Mouse (Mus musculus) testis, postnatal 10 days (tissue): ENCODE data around the gene Rabgap1l.

Experiments
- DNase-seq: peaks from one replicate; pipeline ENCODE4 v3.0.0; 2021; ENCODE audit warnings: low spot score

Rabgap1l gene

DNA sequence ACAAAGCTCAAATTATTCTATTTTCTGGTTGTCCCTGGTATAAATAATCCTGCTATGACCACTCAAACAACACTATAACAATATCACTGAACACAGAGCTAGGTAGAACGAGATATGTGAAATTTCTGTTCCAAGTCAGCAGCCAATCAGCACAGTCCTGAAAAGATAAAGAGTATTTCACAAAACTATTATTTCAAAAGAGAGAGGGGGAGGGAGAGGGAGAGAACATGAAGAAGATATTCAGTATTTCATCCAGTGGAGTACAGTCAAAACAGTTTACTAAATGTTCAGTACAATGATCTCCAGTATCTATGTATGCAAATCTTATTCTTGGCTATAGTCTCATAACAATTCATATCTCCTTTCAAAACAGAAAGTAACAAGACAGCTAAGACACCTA is 5.1 kb downstream of the Rabgap1l start:
- no peak for DNase-seq

- DNase-seq, result no peak
These were observed 5.8 kb downstream of the Rabgap1l start for GRCm38 (mm10) chr1:160787164-160787563.

GRCm38 (mm10) chr1:160786571-160786970 is 6.4 kb downstream of the Rabgap1l start:
- no peak for DNase-seq

GRCm38 (mm10) chr1:160785681-160786225 is 7.3 kb downstream of the Rabgap1l start:
- DNase-seq, result no peak

DNA sequence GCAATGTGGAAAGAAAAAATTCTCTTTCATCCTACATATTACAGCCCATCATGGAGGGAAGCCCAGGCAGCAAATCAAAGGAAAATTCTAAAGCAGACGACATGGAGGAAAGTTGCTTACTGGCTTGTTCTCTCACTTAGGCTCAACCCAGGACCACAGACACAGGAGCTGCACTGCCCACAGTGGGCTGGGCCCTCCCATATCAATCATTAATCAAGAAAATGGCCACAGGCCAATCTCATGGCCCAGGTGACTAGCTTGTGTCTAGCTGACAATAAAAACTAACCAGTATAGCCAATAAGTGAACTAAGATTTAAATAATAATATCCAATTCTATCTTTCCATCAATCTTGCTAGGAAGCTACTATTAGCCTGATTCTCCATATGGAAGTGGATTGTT is 8.9 kb downstream of the Rabgap1l start:
- DNase-seq, result no peak

- DNase-seq, result no peak
These were observed 18.8 kb downstream of the Rabgap1l start for GRCm38 (mm10) chr1:160774166-160774565.

GRCm38 (mm10) chr1:160765565-160765964 is 27.4 kb downstream of the Rabgap1l start:
- no peak for DNase-seq

GRCm38 (mm10) chr1:160758243-160758642 is 34.8 kb downstream of the Rabgap1l start:
- DNase-seq, result peak; percentile 76

- no peak for DNase-seq
These were observed 37.7 kb downstream of the Rabgap1l start for GRCm38 (mm10) chr1:160755359-160755758.

GRCm38 (mm10) chr1:160750629-160751028 is 42.4 kb downstream of the Rabgap1l start:
- no peak for DNase-seq

DNA sequence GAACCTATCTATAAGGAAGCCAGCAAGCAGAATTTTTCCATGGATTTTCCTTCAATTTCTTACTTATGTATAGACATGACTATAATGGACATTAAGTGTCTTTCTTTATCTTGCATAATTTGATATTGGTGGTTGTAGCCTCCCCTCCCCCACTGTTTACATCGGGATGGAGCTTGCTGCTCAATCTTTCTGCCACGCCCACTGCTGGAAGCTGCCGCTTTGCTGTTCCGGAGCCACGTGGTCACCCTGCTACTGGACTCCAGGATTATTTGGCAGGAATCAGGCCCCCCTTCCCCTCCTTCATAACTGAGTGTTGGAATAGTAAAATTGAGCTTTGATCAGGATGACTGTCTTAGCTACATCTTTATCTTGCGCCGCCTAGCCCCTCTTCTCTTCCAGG is 46.2 kb downstream of the Rabgap1l start:
- DNase-seq, result no peak

DNA sequence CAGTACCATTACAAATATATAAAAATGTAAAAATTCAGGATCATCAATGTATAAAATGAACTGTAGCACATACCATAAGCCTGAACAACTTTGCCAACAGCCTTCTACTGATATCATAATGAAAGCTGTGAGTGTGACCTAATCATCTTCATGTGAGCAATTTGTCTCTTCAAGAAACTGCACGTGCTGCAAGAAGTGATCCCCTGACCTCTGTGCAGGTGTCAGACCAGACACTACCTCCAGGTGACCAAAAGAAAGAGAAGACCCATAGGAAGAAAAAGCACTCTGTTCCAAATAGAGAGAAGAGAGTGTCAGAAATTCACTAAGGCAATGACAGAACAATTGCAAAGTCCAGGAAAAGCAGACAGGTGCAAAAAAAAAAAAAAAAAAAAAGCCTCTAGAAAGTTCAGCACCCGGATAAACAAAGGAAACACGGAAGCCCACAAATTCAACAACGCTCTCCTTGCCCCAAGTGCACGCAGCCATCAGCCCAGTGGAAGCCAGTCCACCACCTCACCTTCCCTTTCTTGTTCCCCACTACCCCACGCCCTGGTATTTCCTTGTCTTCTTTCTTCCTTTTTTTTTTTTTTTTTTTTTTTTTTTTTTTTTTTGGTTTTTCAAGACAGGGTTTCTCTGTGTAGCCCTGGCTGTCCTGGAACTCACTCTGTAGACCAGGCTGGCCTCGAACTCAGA is 47.6 kb downstream of the Rabgap1l start:
- DNase-seq, result no peak

GRCm38 (mm10) chr1:160744009-160744408 is 49.0 kb downstream of the Rabgap1l start:
- DNase-seq, result no peak

DNA sequence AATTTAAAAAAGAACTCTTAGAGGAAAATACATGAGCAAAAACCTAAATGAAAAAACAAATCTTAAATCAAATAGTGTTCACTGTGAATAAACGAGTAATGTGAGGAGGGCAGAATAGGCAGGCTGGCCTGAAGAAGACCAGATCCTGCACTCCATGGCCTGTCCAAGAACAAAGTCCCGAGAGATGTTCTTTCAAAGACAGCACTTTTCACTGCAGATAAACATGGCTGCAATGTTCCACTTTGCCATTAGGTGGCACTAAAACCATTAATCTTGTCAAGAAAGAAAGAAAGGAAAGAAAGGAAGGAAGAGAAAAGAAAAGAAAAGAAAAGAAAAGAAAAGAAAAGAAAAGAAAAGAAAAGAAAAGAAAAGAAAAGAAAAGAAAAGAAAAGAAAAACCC is 49.8 kb downstream of the Rabgap1l start:
- DNase-seq, result peak; percentile 65

DNA sequence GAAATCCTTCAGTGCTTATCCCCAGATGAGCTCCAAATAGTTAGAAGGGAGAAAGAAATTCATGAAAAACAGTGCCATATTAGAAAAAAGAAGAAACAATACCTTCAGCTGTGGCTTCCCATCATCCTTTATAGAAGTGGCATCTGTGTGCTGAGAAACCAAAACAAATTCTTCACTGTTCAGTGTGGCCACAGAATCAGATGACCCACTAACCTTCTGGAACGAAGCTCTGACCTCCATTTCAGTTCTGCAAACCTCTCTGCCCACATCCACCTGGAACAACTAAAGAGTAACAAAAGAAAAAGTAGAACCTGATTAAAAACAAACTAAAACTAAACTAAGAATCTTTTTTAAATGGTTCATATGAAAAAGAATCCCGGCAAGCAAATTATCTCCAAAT is 52.4 kb downstream of the Rabgap1l start:
- no peak for DNase-seq

DNA sequence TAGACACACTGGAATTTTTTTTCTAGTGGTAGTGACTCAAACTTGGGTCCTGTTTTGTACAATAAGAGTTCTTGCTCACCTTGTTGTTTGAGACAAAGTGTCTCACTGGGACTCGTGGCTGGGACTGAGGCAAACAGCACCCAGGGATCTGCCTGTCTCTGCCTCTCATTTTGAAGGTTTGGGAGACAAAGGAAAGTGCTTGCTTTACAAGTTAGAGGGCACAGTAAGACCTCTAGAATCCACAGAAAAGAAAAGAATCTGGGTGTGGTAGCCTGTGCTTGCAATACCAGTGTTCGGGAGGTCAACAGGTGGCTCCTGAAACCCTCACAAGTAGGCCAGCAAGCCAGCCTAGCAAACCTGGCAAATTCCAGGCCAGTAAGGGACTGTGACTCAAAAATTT is 58.3 kb downstream of the Rabgap1l start:
- no peak for DNase-seq

DNA sequence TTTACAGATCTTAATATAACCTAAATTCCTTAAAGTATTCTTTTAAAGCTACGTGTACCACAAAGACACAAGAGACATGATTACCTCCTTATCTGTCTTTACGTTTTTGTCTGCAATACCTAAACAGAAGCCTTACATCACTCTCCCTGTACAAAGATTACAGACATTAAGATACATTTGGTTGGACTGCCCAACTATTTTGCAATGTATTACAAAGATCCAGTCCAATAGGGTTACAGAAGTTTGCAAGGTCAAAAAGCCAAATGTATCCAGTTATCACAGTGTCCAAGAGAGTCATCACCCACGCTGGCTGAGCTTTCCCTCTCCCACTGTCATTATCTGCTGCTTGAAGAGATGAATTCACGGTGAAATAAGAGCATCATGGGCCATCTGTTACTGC is 63.1 kb downstream of the Rabgap1l start:
- DNase-seq, result no peak

- no peak for DNase-seq
These were observed 75.3 kb downstream of the Rabgap1l start for GRCm38 (mm10) chr1:160717742-160718141.

DNA sequence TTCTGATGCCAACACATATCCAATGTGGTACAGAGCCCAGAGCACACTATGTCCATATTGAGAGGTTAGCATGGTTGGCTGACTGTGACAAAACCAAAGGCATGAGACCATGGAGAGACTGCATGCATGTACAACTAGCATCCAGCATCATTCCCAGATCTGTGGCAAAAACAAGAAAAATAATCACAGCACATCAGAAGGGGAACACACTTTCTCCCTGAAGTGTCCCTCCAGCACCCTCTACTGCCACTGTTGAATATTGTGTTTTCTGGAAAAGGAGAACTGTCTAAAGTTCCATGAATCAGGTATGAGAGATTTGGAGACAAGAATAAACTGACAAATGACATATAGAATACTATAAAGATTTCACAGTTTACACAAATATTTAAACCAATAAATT is 78.3 kb downstream of the Rabgap1l start:
- no peak for DNase-seq

GRCm38 (mm10) chr1:160713887-160714286 is 79.1 kb downstream of the Rabgap1l start:
- DNase-seq, result no peak

- no peak for DNase-seq
These were observed 79.6 kb downstream of the Rabgap1l start for GRCm38 (mm10) chr1:160713383-160713782.

GRCm38 (mm10) chr1:160710539-160710938 is 82.5 kb downstream of the Rabgap1l start:
- DNase-seq, result no peak

DNA sequence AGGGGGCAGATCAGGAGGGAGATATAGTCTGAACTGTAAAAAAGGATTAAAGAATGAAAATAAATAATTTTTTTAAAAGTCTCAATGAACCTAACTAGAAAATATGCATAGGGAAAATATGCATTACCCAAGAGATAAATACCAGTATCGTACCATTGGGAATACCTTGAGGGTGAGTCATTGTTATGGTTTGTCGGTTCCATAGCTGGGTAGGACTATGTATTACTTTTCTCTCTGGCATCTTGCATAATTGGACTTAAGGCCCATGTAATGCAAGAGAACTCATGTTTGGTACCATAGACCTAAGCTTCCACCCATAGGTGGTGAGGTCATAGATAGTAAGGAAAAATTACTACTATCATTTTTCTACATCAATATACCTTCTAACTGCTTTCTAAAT is 88.4 kb downstream of the Rabgap1l start:
- no peak for DNase-seq

DNA sequence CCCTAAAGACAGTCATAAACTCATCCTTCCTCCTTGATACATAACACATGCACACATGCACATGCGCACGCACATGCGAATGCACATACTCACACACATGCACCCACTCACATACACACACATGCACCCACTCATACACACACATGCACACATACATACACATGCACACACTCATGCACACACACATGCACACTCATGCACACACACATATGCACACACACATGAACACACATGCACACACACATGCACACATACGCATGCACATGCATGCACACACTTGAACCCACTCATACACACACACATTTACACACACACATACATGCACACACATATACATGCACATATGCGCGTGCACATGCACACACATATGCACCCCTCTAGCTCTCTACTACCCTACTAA is 89.2 kb downstream of the Rabgap1l start:
- DNase-seq, result no peak
